Mouse (Mus musculus): ENCODE data around the gene Cog2.

Gene Cog2

DNA sequence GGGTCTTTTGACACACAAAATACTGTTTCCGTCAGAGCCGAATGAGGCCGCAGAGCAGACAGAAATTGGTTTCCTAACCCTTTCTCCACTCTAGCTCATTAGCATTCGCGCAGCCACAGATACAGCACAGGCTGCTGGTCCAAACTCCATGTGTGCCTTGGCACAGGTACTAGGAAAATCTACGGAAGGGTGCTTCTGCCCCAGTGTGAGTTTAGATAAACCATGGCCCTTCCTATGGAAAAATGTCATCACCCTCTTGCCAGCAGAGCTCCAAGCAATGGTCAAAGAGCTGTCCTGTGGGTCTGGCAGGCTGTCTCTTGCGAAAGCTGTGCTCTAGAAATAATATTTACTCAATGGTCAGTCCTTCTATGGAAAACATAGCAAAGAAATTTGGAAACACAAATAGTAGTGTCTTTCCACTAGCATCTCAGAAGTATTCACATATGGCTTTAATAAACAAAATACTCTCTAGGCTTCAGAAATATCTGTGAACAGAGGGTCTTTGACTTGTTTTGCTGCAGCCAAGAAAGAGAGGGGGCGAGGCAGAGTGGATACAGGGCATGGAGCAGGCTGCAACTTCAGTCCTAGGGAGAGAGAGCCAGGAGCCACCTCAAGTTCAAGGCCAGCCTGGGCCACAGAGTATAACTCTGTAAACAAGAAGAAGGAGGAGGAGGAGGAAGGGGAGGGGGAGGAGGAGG is 51.3 kb downstream of the Cog2 start:
- DNase-seq (ENCODE audit: low spot score): peak; percentile 93

DNA sequence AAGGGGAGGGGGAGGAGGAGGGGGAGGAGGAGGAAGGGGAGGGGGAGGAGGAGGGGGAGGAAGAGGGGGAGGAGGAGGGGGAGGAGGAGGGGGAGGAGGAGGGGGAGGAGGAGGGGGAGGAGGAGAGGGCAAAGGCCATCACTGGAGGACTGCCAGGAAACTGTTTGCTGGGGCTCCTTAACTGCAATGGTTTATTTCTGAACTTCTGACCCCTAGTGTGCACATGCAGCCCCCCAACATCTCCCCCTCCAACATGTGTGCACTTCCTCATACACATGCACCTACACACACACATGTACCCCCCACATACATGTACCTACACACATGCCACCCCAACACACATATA is 51.8 kb downstream of the Cog2 start:
- peak; percentile 46 for DNase-seq (ENCODE audit: low spot score)

DNA sequence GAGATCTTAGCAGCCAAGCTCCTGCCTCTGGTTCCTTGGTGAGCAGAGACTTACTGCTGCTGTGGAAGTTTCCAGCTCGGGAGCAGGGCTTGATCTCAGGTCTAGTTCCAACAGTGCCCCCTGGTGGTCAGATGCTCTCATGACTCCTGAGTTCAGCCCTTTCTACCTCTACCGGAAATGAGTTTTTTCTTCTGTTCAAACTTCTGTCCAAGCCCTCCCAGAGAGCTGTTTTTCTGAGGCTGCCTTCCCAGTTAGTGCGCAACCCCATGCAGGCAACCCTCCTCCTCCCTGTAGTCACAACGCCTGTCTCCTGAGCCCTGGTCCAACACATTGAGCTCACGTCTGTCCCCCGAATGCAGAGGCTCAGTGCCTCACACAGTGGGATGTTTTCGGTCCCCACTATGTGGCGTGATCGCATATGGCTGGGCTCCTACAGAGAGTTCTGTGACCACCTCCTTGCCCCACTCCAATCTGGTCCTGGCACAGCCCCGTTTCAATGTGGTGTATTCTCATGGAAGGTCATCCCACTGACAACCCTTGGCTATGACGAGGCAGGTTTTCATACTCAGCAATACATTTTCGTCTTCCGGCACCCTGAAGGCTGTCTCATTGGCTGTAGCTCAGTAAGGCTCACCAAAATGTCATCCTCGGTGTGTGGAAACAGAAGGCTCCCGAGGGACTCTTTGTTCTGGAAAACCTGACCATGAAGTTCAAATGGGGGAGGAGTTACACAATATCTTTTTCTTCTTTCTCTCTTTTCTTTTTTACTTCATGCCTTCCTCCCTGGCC is 53.2 kb downstream of the Cog2 start:
- peak; percentile 98 for DNase-seq (ENCODE audit: low spot score)

DNA sequence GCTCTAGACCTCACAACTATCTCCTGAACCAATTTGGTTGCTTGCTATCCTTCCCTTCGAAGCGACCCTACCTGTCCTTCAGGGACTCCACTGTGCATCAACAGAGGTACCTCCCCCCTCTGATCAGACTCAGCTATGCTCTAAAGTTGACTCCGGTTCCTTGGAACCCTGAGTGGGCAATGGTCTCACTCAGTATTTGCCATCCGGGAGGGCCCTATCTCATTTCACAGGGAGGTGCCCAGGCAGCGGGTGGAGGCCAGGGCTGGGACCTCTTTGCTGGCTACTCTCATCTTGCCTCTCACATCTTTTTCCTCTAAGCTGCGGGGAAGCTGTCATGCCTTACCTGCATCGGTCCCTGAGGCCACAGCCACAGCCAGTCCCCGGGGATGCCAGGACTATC is 55.2 kb downstream of the Cog2 start, which contains the start of gene Capn9:
Capn9 (plus strand) TSS at position 301 of the 400 bp plus-strand sequence.
- DNase-seq (ENCODE audit: low spot score): no peak

DNA sequence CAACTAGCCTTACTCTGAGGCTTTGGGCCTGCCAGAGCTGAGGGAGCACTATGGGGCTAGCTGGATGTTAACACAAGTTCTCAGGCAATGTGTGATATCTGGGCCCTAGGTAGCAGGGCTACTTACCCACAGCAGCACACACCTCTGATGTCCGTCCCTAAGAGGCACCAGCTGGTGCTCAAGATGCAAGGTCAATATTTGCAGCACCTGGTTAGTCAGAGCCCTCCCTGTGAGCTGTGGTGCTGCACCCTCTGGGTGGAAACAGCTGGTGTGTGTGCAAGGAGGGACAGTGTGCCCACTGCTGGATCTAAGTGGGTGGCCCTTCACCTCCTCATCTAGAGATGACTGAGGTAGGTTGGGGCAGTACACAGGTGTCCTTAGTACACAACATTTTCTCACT is 56.2 kb downstream of the Cog2 start:
- no peak for DNase-seq (ENCODE audit: low spot score)

DNA sequence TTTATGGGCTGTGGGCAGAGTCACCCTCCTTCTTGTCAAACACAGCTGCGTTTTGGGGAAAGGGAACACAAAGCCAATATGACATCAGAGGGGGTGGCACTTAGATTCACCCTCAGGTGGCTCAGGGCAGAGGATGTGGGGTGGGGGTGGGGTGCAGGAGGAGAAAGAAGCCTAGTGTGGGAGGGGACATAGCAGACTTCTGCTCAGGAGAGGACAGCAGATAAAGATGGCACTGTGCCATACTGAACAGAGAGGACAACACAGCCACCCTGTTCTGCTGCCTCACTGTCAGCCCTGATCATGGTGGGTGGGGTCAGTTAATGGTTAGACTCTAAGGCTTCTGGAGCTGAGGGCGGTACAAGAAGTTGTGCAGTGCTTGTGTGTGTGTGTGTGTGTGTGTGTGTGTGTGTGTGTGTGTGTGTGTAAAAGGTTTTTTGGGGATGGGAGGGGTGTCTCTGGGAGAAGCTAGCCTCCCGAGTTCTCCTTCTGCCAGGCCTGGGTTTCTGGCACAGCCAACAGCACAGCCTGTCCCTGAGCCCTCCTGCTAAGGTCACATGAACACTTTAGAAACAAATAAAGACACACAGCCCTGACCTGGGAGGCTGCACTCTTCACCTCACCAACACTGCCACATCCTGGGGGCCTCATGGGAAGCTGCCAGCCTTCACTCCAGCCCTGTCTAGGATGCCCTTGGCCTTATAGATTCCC is 65.3 kb downstream of the Cog2 start:
- DNase-seq (ENCODE audit: low spot score): peak; percentile 79

DNA sequence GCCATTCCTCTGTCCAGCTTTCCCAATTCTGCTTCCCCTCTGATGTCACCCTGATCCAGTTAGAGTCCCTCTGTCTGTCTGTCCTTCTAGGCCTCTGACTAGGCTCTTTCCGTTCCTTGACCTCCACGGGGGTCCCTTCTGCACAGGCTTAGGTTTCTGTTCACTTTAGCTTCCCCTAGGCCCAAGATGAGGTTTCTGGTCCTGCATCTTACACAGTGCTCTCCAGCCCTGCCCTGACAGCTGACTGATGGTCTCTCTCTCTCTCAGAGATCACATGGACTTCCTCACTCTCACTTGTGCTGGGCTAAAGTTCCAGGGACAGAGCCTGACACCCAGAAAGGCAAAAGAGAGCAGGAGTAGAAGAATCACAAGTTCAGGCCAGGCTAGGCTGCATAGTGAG is 66.0 kb downstream of the Cog2 start:
- peak; percentile 59 for DNase-seq (ENCODE audit: low spot score)

DNA sequence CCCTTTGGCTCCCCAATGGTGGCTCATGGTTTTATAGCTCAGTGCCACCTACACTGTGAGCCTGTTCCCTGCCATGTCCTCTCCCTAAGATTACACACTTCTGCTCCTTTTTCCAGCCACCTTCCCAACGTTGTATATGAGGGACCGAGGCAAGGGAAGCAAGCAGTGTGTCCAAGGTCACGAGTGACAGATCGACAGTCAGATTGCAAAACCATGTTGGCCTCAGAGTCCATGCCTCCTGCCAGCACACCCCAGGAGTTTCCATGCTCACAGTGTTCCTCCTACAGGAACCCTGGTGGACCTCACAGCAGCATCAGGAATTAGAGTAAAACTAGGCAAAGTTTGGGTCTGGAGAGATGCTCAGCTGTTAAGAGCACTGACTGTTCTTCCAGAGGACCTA is 68.8 kb downstream of the Cog2 start:
- peak; percentile 92 for DNase-seq (ENCODE audit: low spot score)
